Mouse (Mus musculus) c-Kit-positive CD71-positive TER-119-negative erythroid progenitor cells, embryonic 14.5 days (primary cell): ENCODE results near the gene Gm7075.
"Not testable (repeated sequence)": the region's sequence is repeated elsewhere in the genome, so short reads cannot be mapped to it uniquely, and the experiment has no call there.

Source experiments
- DNase-seq: peaks from one replicate; pipeline ENCODE4 v3.0.0-alpha.2; 2013; ENCODE audit warnings: low read depth

Gene Gm7075

DNA sequence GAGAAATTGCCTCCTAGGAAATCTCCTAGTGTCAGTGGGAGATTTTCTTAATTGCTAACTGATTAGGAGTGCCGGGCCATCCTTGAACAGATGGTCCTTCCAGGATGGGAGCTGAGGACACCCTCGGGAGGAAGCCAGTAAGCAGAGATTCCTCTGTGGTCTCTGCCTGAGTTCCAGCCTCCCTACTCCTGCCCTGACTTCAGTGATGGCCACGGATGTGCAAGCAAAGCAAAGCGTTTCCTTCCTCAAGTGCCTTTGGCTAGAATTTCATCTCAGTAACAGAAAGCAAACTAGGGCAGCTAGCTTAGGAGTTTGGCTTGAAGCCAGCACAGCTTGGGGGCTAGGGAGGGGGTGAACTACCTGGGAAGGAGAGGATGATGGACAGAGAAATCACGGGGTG is 4.5 kb downstream of the Gm7075 start:
- no peak for DNase-seq

GRCm38 (mm10) chr10:63415850-63416249 is 5.7 kb downstream of the Gm7075 start:
- no peak for DNase-seq

GRCm38 (mm10) chr10:63415287-63415686 is 6.3 kb downstream of the Gm7075 start:
- no peak for DNase-seq

DNA sequence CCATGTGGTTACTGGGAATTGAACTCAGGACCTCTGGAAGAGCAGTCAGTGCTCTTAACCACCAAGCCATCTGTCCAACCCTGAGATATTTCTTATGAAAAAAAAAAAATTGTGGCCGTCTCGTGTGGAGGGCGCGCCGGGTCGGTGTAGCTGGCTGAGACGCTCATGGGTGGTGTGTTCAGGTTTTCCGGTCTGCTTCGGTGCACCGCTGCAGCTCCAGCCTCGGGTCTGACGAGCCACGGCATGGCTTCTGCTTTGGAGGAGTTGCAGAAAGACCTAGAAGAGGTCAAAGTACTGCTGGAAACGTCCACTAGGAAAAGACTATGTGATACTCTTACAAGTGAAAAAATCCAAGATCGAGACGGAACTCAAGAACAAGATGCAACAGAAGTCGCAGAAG is 8.8 kb downstream of the Gm7075 start:
- no peak for DNase-seq

- DNase-seq: not testable (repeated sequence)
These were observed 9.9 kb downstream of the Gm7075 start for GRCm38 (mm10) chr10:63411674-63412073.

DNA sequence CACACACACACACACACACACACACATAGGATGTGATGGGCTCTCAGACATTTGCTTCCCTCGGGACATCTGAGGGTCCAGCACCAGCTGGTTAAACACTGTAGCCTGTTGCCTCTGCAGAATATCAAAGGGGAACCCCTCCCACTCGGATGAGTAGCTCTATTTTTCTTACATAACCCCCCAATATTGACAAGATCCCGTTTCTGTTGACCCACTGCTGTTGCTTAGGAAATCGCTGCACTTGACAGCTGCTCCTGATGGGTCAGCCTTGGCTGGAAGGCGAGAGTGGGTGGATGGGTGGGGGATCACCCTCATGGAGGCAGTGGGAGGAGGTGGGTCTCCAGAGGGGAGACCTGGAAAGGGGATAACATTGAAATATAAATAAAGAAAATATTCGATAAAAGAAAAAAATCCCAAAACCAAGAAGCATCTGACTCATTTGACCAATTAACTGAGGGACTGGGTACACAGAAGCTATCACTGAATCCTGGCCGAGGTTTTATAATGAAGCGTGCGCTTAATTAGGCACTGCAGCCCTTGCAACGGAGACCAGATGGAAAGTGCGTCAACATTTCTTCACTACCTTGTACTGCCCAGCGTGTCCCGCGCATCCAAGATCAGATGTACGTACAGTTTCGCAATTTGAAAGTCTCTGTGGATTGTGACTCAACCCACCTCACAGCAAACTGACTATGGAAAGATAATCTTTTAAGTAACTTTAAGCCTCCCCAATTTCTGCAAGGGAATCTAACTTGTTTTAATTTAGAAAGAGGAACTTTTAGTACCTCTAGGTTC is 11.2 kb downstream of the Gm7075 start:
- DNase-seq: no peak

- no peak for DNase-seq
These were observed 18.0 kb downstream of the Gm7075 start for GRCm38 (mm10) chr10:63403636-63404035.

DNA sequence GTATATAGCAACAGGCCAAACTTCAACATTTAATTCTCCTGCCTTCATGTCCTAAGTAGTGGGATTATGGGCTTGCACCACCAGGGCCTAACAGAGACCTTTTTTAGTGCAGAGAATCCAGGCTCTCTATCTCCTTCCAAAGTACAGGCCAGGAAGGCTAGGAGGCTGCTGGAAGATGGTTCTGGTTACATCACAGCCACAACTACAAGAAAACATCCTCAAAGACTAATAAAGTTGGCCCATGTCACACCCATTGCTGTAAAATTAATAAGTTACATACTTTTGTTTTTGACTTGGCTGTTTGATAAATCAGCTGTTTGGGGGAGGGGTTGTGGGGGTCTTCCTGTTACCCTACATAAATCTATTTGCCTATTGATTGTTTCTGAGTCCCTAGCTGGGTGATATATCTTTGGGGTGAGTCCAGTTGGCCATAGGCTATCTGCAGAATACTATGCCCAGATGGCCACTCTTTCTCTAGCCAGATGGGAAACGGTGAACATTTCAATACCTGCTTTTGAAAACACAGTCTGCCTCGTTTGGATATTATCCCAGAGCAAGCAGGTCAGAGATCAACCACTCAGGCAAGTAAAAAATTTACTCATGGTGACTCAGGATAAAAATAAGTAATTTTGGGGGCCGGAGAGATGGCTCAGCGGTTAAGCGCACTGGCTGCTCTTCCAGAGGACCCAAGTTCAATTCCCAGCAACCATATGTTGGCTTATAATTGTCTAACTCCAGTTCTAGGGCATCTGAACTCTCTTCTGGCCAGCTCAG is 18.7 kb downstream of the Gm7075 start:
- DNase-seq: no peak

DNA sequence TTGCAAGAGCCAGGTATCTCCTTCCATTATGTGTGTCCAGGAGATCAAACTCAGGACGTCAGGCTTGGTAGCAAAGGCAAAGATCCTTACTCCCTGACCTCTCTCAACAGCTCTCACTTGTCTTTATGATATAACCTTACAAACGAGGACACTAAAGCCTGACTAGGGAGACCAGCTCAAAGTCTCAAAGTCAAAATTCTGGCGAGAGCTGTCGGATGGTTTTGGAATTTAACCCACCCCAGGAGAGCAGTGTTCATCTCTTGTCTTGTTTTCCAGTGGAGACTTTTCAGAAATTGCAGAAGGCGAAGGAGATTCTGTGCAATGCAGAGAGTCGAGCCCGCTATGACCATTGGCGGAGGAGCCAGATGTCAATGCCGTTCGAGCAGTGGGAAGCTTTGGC is 24.6 kb downstream of the Gm7075 start:
- no peak for DNase-seq

GRCm38 (mm10) chr10:63388948-63389347 is 32.6 kb downstream of the Gm7075 start:
- no peak for DNase-seq

GRCm38 (mm10) chr10:63386991-63387390 is 34.6 kb downstream of the Gm7075 start:
- DNase-seq: peak; percentile 21

DNA sequence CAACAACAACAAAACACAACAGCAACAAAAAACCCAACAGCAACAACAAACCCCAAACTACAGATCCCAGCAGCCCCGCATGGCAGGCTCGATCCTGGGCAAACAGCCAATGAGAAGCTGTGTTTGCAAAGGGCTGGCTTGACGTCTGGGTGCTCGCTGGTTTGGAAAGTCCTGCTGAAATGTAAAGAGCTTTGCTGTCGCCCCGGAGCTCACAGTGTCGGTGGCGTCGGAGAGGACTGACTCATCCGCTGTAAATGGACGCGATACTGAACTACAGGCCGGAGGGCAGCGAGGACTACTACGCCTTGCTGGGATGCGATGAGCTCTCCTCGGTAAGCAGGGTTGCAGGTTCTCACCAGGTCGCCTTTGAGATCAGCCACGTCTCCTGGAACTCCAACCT is 35.1 kb downstream of the Gm7075 start:
- peak; percentile 85 for DNase-seq

DNA sequence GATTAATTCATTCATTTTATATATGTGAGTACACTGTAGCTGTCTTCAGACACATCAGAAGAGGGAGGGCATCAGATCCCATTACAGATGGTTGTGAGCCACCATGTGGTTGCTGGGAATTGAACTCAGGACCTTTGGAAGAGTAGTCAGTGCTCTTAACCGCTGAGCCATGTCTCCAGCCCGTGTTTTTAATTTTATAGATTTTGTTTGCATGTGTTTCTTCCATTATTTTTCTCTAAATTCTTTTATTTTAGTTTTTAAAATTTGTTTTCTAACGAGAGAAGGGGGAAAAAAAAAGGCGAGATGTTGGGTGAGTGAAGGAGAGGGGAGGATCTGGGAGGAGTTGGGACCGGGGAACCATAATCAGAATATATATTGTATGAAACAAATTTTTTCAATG is 35.7 kb downstream of the Gm7075 start:
- DNase-seq: peak; percentile 13

DNA sequence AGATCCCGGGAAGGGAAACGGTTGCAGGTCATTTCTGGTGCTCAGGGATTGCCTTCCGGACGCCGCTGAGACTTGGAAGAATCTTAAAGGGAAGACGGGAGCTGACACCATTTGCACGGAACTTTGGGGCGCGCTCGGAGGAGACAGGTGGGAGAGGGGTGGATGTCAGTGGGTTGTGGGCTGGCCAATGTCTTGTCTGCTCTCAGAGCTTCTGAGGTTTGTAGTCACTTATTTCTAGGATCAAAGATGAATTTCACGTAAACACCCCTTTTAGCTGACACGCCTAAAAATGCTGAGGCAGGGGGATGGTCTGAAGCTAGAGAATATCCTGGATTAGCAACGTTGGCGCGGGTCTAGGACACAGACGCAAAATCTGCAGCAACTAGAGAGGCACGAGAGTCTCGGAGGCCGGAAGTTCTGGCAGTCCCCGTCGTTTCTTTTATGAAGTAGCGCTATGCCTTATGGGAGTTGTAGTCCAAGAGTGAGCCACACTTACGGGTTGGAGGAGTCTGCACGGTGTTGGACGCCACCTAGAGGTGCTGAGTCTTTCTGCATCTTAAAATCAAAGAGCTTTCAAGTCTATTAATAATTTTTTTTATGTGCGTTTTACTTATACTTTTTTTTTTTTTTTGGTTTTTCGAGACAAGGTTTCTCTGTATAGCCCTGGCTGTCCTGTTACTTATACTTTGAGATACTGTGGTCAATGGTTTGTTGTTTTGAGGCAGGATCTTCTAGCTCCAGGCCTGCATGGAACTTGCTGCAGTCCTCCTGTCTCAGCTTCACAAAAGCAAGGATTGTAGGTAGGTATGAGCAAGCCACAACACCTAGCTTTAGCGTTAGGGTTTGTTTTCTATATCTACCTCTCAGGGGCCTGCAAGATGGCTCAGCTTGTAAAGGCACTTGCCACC is 39.0 kb downstream of the Gm7075 start, which contains the start of gene Dnajc12:
Dnajc12 (plus strand) TSS at position 72 of the 908 bp plus-strand sequence.
- DNase-seq: peak; percentile 96

DNA sequence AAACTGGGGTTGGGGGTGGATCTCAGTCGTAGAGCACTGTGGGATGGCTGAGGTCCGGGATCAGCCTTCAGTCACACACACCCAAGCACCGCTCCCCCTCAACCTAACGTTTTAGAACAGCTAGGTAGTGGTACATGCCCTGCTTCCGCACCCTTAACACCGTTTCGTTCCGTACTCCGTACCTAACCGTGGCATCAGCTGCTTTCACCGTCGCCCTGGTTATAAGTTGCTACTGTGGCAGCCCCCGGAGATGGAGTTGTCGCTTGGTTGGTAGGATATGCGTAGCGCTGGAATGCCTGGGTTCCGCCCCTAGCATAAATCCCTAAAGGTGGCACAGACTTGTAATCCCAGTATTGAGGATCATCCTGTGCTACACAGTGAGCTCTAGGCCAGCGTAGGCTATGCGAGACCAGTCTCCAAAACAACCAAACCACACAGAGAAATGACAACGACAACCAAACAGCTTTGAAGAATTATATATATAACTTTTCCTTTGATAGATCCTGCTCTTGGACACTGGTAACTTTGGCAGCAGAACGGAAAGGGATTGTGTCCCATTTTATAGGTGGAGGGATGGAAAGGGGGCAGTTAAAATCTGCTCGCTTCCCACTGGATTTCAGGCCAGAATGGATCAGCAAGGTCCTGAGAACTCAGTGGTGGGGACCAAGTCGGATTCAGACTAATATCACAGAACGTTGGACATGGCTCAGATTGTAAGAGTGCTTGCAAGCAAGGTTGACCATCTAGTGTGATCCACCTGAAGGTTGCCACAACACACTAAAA is 39.9 kb downstream of the Gm7075 start, which contains the start of gene Sirt1:
Sirt1 (minus strand) TSS at position 207 of the 783 bp plus-strand sequence.
- peak; percentile 11 for DNase-seq

GRCm38 (mm10) chr10:63378948-63379680 is 42.5 kb downstream of the Gm7075 start:
- no peak for DNase-seq

DNA sequence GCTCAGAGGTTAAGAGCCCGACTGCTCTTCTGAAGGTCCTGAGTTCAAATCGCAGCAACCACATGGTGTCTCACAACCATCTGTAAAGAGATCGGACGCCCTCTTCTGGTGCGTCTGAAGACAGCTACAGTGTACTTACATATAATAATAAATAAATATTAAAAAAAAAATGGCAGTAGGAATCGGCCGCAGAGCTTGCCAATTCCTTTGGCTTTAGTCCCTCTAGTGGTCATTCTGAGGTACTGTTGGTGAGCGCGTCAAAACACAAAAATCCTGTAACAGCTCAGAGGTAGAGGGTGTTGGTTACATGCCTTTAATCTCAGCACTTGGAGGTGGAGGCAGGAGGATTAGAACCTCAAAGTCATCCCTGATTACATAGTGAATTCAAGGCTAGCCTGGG is 44.1 kb downstream of the Gm7075 start:
- DNase-seq: peak; percentile 68

DNA sequence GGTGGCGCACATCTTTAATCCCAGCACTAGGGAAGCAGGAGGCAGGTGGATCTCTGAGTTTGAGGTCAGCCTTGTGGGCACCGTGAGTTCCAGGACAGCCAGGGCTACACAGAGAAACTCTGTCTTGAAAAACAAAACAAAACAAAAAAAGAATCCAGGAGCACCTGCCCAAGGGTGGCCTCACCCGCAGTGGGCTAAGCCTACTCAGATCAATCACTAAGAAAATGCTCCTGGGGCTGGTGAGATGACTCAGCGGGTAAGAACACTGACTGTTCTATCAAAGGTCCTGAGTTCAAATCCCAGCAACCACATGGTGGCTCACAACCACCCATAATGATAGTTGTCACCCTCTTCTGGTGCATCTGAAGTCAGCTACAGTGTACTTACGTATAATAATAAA is 45.3 kb downstream of the Gm7075 start:
- no peak for DNase-seq
